Mouse (Mus musculus) embryonic facial prominence, embryonic 11.5 days (tissue): ENCODE data around the gene Clec3a. TPM values are rescaled to one million over a fixed set of nuclear protein-coding genes. Genes with fewer than 3 reads are reported as not detected.

Source experiments
- ATAC-seq: fragments of 200-750 bp; cut with Nextera tagmentation; replicated peaks from 2 replicates; pipeline ENCODE4 v1.8.0; 2017; ENCODE audit warnings: low read depth; ENCODE audit not compliant: insufficient number of reproducible peaks, low FRiP score, low TSS enrichment
- DNase-seq: peaks from one replicate; pipeline ENCODE4 v3.0.0-alpha.2; 2015; ENCODE audit warnings: low spot score
- H3K27ac ChIP-seq: fragments of 300-500 bp; sonication (generic); replicated peaks from 2 replicates; pipeline ENCODE4 v1.5.1; 2014; ENCODE audit warnings: mild to moderate bottlenecking, low read depth, low read length, control low read depth
- H3K27me3 ChIP-seq: fragments of 300-500 bp; sonication (generic); 2 replicates; pipeline ENCODE4 v1.6.1; 2014; ENCODE audit warnings: mild to moderate bottlenecking, low read length, moderate library complexity, mixed read lengths; ENCODE audit not compliant: control insufficient read depth, insufficient read depth
- H3K36me3 ChIP-seq: fragments of 300-500 bp; sonication (generic); replicated peaks from 2 replicates; pipeline ENCODE4 v1.6.1; 2014; ENCODE audit warnings: low read depth, mild to moderate bottlenecking, low read length, moderate library complexity, mixed read lengths; ENCODE audit not compliant: control insufficient read depth, insufficient read depth
- H3K4me1 ChIP-seq: fragments of 300-500 bp; sonication (generic); 2 replicates; pipeline ENCODE4 v1.6.1; 2014; ENCODE audit warnings: low read length, mixed read lengths; ENCODE audit not compliant: control insufficient read depth, insufficient read depth
- H3K4me2 ChIP-seq: fragments of 300-500 bp; sonication (generic); 2 replicates; pipeline ENCODE4 v1.6.1; 2014; ENCODE audit warnings: low read depth, mild to moderate bottlenecking, control low read depth, low read length, moderate library complexity
- H3K4me3 ChIP-seq: fragments of 300-500 bp; sonication (generic); 2 replicates; pipeline ENCODE4 v1.5.1; 2014; ENCODE audit warnings: low read depth, low read length, control low read depth
- H3K9ac ChIP-seq: fragments of 300-500 bp; sonication (generic); replicated peaks from 2 replicates; pipeline ENCODE4 v1.6.1; 2014; ENCODE audit warnings: mild to moderate bottlenecking, control low read depth, low read length
- H3K9me3 ChIP-seq: fragments of 300-500 bp; sonication (generic); replicated peaks from 2 replicates; pipeline ENCODE4 v1.6.1; 2016; ENCODE audit warnings: mild to moderate bottlenecking, low read length, inconsistent platforms, mixed read lengths; ENCODE audit not compliant: control insufficient read depth
- WGBS: fragments of 180-500 bp; shearing (Covaris S2); extraction: QIAGEN DNeasy Blood & Tissue Kit; methylation state at CpG from one replicate; pipeline ENCODE4 v1.1.7; 2014; 5-methylcytosine and 5-hydroxymethylcytosine counted together
- polyA plus RNA-seq: library from polyadenylated mRNA; unstranded; fragments of >200 nt; fragmentation: Nextera tagmentation; extraction: Ambion mirVana; gene quantifications from 2 replicates; pipeline ENCODE4 v1.2.1, GENCODE M21; 2014

The Clec3a gene
- polyA plus RNA-seq, 1 experiment from 2014 or later: not detected

DNA sequence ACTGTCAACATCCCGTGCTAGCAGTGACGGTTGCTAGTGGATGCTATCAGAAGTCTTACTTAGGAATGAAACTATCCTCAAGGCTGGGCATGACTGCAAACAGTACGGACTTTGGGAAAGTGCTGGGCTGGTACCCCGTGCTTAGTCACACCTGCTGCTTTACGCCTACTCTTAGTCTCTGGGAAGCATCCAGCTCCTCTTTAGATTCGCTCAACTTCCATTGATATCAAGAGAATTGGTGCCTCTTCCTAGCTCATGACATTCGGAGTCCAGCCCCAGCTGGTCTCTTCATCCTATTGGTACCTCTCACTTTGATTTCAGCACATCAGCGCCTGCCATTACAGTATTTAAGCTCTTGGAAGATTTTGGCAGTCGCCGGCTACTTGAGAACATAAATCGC, 44.7 kb downstream of the Clec3a start:
- Histone ChIP-seq H3K4me2 (no peak overlapping the region), H3K4me1 (no peaks in the 10 kb centered on the region), H3K27ac (no peak overlapping the region), H3K9ac (no peak overlapping the region), H3K36me3 (no peaks in the 10 kb centered on the region), H3K9me3 (no peaks in the 10 kb centered on the region), H3K4me3 (no peak overlapping the region), H3K27me3 (no peaks in the 10 kb centered on the region)
- 91% methylated on average over 11 of the region's 11 CpGs for WGBS
- ATAC-seq (no peak), DNase-seq (no peak)

DNA sequence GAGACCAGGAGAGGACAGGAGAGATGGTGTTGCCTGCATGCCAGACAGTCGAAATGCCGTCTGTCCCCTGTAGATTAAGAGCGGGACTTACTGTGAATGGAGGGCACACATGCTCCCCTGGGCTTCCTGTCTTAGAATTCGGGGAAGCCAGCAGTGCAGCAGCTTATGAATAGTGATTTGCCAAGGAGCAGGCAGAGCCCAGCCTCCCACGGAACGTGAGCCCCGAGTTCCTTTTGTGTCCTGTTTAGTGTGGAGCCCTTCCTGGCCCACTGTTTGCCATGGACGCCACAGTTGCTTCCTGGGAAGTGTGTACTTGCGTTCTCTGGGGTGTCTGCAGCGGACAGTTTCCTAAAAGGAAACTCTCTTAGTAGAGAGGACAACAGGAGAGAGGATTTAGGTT, 45.4 kb downstream of the Clec3a start:
- DNase-seq: no peak
- H3K27ac ChIP-seq: no peak overlapping the region
- H3K27me3 ChIP-seq: no peaks in the 10 kb centered on the region
- H3K4me3 ChIP-seq: no peak overlapping the region
- no peaks in the 10 kb centered on the region for H3K9me3 ChIP-seq
- H3K4me2 ChIP-seq: no peak overlapping the region
- H3K4me1 ChIP-seq: no peaks in the 10 kb centered on the region
- ATAC-seq: no peak
- 75% methylated on average over 10 of the region's 10 CpGs for WGBS
- H3K9ac ChIP-seq: no peak overlapping the region
- no peaks in the 10 kb centered on the region for H3K36me3 ChIP-seq

DNA sequence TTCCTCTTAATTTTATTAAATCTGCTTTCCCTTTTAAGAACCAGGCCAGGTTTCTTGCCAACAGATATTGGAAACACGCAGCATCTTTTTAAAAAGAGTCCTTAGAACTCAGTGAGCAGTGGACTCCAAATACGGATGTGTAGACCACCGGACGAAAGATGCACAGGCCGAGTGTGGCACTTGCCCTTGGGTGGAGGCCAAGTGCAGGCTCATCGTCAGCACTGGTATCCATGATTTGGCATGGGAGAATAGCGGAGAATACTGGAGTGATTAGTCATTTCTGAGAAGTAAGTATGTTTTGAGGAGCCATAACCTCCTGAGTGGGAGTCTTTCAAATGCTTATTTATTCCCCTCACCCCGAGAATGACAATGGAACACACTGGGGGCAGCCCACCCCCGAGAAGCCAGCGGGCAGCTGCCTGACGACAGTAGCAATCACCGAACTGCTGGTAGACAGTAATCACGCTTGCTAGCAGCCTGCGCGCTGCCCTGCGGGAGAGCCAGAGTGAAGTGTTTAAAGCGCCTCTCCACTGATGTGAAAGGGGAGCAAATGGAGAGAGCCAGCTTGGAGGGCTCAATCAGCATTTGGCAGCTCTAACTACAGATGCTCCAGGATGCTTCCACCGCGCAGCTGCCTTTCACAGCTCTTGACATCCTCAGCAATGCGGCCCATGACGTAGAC, 50.8 kb downstream of the Clec3a start:
- Histone ChIP-seq H3K4me3 (no peak overlapping the region), H3K36me3 (no peaks in the 10 kb centered on the region), H3K4me2 (no peak overlapping the region), H3K9me3 (no peaks in the 10 kb centered on the region), H3K4me1 (no peaks in the 10 kb centered on the region), H3K27ac (no peak overlapping the region), H3K27me3 (no peaks in the 10 kb centered on the region), H3K9ac (no peak overlapping the region)
- no peak for DNase-seq
- ATAC-seq: no peak
- 89% methylated on average over 21 of the region's 21 CpGs for WGBS

DNA sequence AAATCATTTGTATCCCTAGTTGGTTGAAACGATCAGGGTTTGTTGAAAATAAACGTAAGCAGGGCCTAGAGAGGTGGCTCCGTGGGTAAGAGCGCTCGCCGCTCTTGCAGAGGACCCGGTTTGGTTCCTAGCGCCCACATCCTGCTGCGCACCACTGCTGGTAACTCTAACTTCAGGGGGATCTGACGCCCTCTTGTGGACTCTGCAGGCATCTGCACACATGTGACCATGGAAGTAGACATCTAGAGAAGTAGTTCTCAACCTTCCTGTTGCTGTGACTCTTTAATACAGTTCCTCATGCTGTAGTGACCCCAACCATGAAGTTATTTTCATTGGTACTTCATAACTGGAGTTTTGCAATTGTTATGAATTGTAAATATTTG, 51.3 kb downstream of the Clec3a start:
- no peak overlapping the region for H3K4me3 ChIP-seq
- DNase-seq: no peak
- H3K4me1 ChIP-seq: no peaks in the 10 kb centered on the region
- H3K27ac ChIP-seq: no peak overlapping the region
- H3K4me2 ChIP-seq: no peak overlapping the region
- H3K36me3 ChIP-seq: no peaks in the 10 kb centered on the region
- no peaks in the 10 kb centered on the region for H3K27me3 ChIP-seq
- H3K9me3 ChIP-seq: no peaks in the 10 kb centered on the region
- WGBS: 94% methylated on average over 10 of the region's 10 CpGs
- ATAC-seq: no peak
- no peak overlapping the region for H3K9ac ChIP-seq

DNA sequence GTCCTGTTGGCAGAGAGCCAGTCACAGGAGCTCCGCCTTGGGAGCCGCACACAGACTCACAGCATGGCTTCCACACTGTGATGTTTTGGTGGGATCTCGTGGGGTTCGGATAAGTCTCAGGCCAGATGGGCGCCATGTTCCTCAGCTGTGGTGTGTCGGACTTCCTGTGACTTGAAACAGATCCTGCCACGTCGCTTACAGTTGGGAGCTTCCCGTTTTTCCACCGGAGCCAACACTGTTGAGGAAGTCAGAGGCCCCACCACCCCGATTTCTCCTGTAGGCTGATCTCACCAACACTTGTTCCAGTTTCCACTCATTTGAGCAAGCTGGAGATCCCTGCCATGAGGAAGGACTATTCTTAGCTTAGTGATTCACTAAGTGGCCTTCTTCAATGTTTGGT, 55.7 kb downstream of the Clec3a start:
- no peak for DNase-seq
- H3K36me3 ChIP-seq: no peaks in the 10 kb centered on the region
- ATAC-seq: no peak
- no peaks in the 10 kb centered on the region for H3K27me3 ChIP-seq
- H3K9me3 ChIP-seq: no peaks in the 10 kb centered on the region
- H3K4me2 ChIP-seq: no peak overlapping the region
- 95% methylated on average over 11 of the region's 11 CpGs for WGBS
- H3K27ac ChIP-seq: no peak overlapping the region
- H3K4me3 ChIP-seq: no peak overlapping the region
- H3K9ac ChIP-seq: no peak overlapping the region
- no peaks in the 10 kb centered on the region for H3K4me1 ChIP-seq

Other genes starting within 250 kb of the Clec3a start
- gene Vat1l, start 212.5 kb upstream of the Clec3a start, polyA plus RNA-seq: 7.0 and 7.8 TPM in 2 replicates
- gene Wwox, start 21.6 kb downstream of the Clec3a start, polyA plus RNA-seq: 7.2 and 8.6 TPM in 2 replicates